Mouse (Mus musculus): ENCODE results near the gene Rerg.

GRCm38 (mm10) chr6:137145611-137146010 is 24.7 kb downstream of the Rerg start:
- TF ChIP-seq GATA1 (IDR thresholded peaks at IDR 0.05; ENCODE audit: borderline replicate concordance, low read length): no peak
- no peak for TF ChIP-seq FLI1 (IDR thresholded peaks at IDR 0.05; ENCODE audit: low read length)

Data from megakaryocyte, embryonic 14.5 days (primary cell).